Mouse (Mus musculus): Measurements from ENCODE around the gene Hist1h2bh. TPM values are rescaled to one million over a fixed set of nuclear protein-coding genes. Genes with fewer than 3 reads are reported as not detected.

Hist1h2bh gene
- polyA plus RNA-seq, 1 experiment = 1.2 TPM

DNA sequence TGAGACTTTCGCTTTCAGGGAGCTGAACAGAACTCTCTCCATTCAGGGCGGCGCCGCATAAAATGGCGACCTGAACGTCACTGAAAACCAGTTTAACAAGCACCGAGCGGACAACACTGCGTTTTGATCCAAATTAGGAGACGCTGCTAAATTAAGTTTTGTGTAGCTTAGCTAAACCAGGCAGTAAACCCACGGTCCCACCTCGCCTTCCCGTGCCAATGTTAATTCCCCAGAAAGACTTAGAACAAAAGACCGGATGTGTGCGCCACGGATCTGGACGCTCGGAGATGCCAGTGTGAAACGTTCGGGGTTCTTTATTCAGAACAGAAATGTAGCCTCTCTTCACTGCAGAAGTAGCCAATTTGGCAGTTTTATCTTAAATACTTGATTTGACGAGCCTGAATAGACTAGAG, 41.8 kb upstream of the Hist1h2bh start:
- TF ChIP-seq CTCF (IDR thresholded peaks at IDR 0.05; ENCODE audit: control insufficient read depth, insufficient read depth, insufficient read length) = no peak
- Histone ChIP-seq H3ac (ENCODE audit: control insufficient read depth, insufficient read length, low read depth) (peak overlapping the region; percentile 82), H3K27me3 (ENCODE audit: control insufficient read depth, insufficient read depth, insufficient read length) (no peaks in the 10 kb centered on the region), H3K79me2 (ENCODE audit: control insufficient read depth, insufficient read depth) (no peaks in the 10 kb centered on the region), H3K4me3 (ENCODE audit: insufficient read depth, poor library complexity, severe bottlenecking) (peak overlapping the region; percentile 27), H3K79me3 (ENCODE audit: low read depth) (no peaks in the 10 kb centered on the region), H3K36me3 (ENCODE audit: control insufficient read depth, insufficient read depth) (no peaks in the 10 kb centered on the region)

DNA sequence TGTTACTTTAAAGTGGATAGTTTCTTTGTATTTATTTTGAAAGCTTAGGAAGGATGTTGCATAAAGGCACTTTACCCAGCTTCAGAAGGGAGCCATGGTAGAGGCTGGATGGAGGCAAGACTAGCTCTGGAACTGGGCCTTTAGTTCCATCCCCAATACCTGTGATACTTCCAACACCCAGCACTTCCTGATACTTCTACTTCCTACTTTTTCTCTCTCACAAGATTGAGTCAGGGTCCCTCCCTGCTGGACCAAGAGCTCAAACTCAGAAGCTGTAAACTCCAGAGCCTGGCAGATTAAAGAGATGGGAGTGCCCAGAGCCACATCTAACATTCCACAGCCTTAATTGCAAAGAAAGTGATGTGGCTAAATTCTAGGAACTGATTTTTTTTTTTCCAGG, 41.1 kb upstream of the Hist1h2bh start:
- H3K36me3 ChIP-seq (ENCODE audit: control insufficient read depth, insufficient read depth) = no peaks in the 10 kb centered on the region
- peak overlapping the region; percentile 14 for H3ac ChIP-seq (ENCODE audit: control insufficient read depth, insufficient read length, low read depth)
- H3K4me3 ChIP-seq (ENCODE audit: insufficient read depth, poor library complexity, severe bottlenecking) = peak overlapping the region; percentile 27
- H3K27me3 ChIP-seq (ENCODE audit: control insufficient read depth, insufficient read depth, insufficient read length) = no peaks in the 10 kb centered on the region
- no peaks in the 10 kb centered on the region for H3K79me3 ChIP-seq (ENCODE audit: low read depth)
- no peaks in the 10 kb centered on the region for H3K79me2 ChIP-seq (ENCODE audit: control insufficient read depth, insufficient read depth)
- no peak for TF ChIP-seq MYOD1 (IDR thresholded peaks at IDR 0.05; ENCODE audit: control insufficient read depth, insufficient read length, low read depth)
- no peak for TF ChIP-seq FOSL1 (IDR thresholded peaks at IDR 0.05; ENCODE audit: insufficient read depth, low read length, poor library complexity, severe bottlenecking)
- no peak for TF ChIP-seq MAX (IDR thresholded peaks at IDR 0.05)
- TF ChIP-seq CEBPB (IDR thresholded peaks at IDR 0.05; ENCODE audit: low read depth) = no peak
- TF ChIP-seq USF1 (IDR thresholded peaks at IDR 0.05; ENCODE audit: low read depth) = no peak
- no peak for TF ChIP-seq MYOG (IDR thresholded peaks at IDR 0.05; ENCODE audit: control insufficient read depth, extremely low read depth, insufficient read length)
- no peak for TF ChIP-seq CTCF (IDR thresholded peaks at IDR 0.05; ENCODE audit: control insufficient read depth, insufficient read depth, insufficient read length)

DNA sequence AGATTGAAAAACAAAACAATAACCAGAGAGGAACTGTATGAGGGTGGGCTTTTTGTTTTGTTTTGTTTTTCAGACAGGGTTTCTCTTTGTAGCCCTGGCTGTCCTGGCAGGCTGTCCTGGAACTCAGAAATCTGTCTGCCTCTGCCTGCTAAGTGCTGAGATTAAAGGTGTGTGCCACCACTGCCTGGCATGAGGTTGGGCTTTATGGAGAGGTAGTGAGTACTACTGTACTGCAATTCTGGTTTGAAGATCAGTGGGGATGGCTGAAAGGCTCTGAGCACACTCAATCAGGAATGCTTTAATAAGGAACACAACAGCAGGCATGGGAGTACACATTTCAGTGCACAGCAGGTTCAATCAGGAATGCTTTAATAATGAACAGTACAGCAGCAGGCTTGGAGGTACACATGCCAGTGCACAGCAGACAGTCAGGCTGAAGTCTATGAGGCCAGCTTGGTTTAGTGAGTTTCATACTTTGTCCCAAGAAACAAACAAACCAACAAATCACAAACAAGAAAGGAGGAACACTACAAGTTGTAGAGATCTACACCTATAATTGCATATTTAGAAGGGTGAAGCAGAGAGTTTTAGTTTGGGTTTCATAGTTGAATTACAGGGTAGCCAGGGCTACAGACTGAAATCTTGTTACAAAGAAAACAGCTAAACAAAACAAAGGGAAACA, 40.3 kb upstream of the Hist1h2bh start:
- H3K79me3 ChIP-seq (ENCODE audit: low read depth) = no peaks in the 10 kb centered on the region
- TF ChIP-seq CTCF (IDR thresholded peaks at IDR 0.05; ENCODE audit: control insufficient read depth, insufficient read depth, insufficient read length) = no peak
- TF ChIP-seq FOSL1 (IDR thresholded peaks at IDR 0.05; ENCODE audit: insufficient read depth, low read length, poor library complexity, severe bottlenecking) = no peak
- no peak for TF ChIP-seq CEBPB (IDR thresholded peaks at IDR 0.05; ENCODE audit: low read depth)
- no peaks in the 10 kb centered on the region for H3K27me3 ChIP-seq (ENCODE audit: control insufficient read depth, insufficient read depth, insufficient read length)
- no peaks in the 10 kb centered on the region for H3K79me2 ChIP-seq (ENCODE audit: control insufficient read depth, insufficient read depth)
- no peak overlapping the region for H3K4me3 ChIP-seq (ENCODE audit: insufficient read depth, poor library complexity, severe bottlenecking)
- H3K36me3 ChIP-seq (ENCODE audit: control insufficient read depth, insufficient read depth) = no peaks in the 10 kb centered on the region
- H3ac ChIP-seq (ENCODE audit: control insufficient read depth, insufficient read length, low read depth) = peak overlapping the region; percentile 55

DNA sequence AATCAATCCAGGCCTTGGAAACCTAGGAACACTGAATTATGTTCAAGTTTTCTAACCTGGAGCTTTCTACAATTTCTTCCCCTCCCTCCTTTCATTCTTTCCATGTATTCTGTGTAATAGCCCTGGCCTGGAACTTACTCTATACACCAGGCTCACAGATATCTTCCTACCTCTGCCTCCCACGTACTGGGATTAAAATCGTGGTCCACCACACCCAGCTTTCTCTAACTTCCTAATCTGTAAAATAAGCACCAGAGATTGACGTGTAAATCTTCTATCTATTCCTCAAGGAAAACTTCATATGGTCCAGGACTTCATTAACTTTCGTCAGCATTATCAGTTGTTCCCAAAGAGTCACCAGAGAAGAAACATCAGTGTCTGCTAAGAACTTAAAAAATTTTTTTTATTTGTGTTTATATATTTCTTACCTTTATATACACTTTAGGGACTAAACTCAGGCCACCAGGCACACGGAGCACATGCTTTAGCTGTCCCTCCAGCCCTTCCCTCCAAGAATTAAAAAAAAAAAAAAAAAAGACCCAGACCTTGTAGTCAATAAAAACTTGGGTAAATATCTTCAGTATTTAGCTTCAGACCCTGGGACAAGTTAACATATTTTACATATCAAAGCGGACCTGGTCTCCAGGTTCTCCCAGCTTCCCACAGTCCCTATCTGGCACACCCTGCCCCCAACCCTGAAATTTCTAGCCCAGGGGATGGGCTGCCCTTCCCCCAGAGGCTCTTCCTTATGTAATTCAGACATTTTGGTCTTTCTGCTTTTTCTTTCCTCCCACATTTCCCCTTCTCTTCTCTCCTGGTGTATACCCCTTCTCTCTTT, 39.2 kb upstream of the Hist1h2bh start:
- no peak overlapping the region for H3ac ChIP-seq (ENCODE audit: control insufficient read depth, insufficient read length, low read depth)
- H3K79me2 ChIP-seq (ENCODE audit: control insufficient read depth, insufficient read depth) = no peaks in the 10 kb centered on the region
- TF ChIP-seq CEBPB (IDR thresholded peaks at IDR 0.05; ENCODE audit: low read depth) (no peak), USF1 (IDR thresholded peaks at IDR 0.05; ENCODE audit: low read depth) (no peak), FOSL1 (IDR thresholded peaks at IDR 0.05; ENCODE audit: insufficient read depth, low read length, poor library complexity, severe bottlenecking) (no peak), MYOD1 (IDR thresholded peaks at IDR 0.05; ENCODE audit: control insufficient read depth, insufficient read length, low read depth) (no peak)
- no peaks in the 10 kb centered on the region for H3K36me3 ChIP-seq (ENCODE audit: control insufficient read depth, insufficient read depth)
- peak overlapping the region; percentile 22 for H3K4me3 ChIP-seq (ENCODE audit: insufficient read depth, poor library complexity, severe bottlenecking)
- H3K79me3 ChIP-seq (ENCODE audit: low read depth) = no peaks in the 10 kb centered on the region
- no peaks in the 10 kb centered on the region for H3K27me3 ChIP-seq (ENCODE audit: control insufficient read depth, insufficient read depth, insufficient read length)

DNA sequence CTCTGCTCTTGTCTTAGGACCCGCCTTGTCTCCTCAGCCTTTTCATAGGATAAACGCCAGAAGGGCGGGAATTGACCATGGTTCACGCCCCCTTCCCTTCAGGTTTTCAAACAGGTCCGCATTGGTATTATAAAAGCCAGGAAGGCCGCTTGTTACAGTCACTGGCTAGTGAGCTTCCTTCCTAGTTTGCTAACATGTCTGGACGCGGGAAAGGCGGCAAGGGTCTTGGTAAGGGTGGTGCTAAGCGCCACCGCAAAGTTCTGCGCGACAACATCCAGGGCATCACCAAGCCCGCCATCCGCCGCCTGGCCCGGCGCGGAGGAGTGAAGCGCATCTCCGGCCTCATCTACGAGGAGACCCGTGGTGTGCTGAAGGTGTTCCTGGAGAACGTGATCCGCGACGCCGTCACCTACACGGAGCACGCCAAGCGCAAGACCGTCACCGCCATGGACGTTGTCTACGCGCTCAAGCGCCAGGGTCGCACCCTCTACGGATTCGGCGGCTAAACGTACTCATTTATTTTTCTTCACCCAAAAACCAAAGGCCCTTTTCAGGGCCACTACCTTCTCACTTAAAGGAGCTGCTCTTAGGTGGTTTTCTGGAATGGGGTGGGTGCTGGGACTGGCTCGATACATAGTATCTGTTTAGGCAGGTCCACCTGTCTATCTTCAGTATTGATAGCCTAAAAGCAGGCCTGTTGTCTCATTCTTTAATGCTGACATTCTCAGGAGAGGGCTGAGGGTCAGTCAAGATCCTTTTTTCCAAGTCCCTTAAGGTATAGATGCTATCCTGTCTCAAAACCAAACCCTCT, 38.4 kb upstream of the Hist1h2bh start, which contains the start of gene Hist1h4d:
Hist1h4d (plus strand) TSS at position 191 of the 811 bp plus-strand sequence.
- no peaks in the 10 kb centered on the region for H3K36me3 ChIP-seq (ENCODE audit: control insufficient read depth, insufficient read depth)
- H3K27me3 ChIP-seq (ENCODE audit: control insufficient read depth, insufficient read depth, insufficient read length) = no peaks in the 10 kb centered on the region
- TF ChIP-seq MAX (IDR thresholded peaks at IDR 0.05) = peak; percentile 44
- peak; percentile 51 for TF ChIP-seq CEBPB (IDR thresholded peaks at IDR 0.05; ENCODE audit: low read depth)
- no peak for TF ChIP-seq FOSL1 (IDR thresholded peaks at IDR 0.05; ENCODE audit: insufficient read depth, low read length, poor library complexity, severe bottlenecking)
- no peaks in the 10 kb centered on the region for H3K79me3 ChIP-seq (ENCODE audit: low read depth)
- no peaks in the 10 kb centered on the region for H3K79me2 ChIP-seq (ENCODE audit: control insufficient read depth, insufficient read depth)
- H3ac ChIP-seq (ENCODE audit: control insufficient read depth, insufficient read length, low read depth) = peak within 1 kb of the TSS; percentile 59
- peak within 1 kb of the TSS; percentile 22 for H3K4me3 ChIP-seq (ENCODE audit: insufficient read depth, poor library complexity, severe bottlenecking)

Measured in C2C12 (cell line).